In genomic region chr14:50924281-50925064, GRCm38 (mm10) we compare ENCODE assay signal across 8 mouse cellular contexts. TPM values are rescaled to one million over a fixed set of nuclear protein-coding genes. Genes with fewer than 3 reads are reported as not detected.
DNase-seq lines count a peak whose midpoint lies in the region; ATAC-seq and TF ChIP-seq lines count a peak whose summit lies in the region.

Osgep (minus strand) TSS chr14:50924893.
Apex1 (plus strand) TSS chr14:50924968.

- H3K4me1 ChIP-seq in forebrain, embryonic 10.5 days: peaks cover 30% of the 10 kb centered on the region
- peaks cover 16% of the 10 kb centered on the region for H3K4me1 ChIP-seq in heart, embryonic 15.5 days (replicated peaks)
- H3K4me1 ChIP-seq in liver, embryonic 14.5 days (replicated peaks; ENCODE audit: control insufficient read depth in 2 of 2, insufficient read depth in 2 of 2, low read length in 1 of 2): peaks cover 0 to 6% of the 10 kb centered on the region in 2 experiments; a peak in 3 of 4 replicates
- H3K4me1 ChIP-seq in neural tube, embryonic 11.5 days (ENCODE audit: control insufficient read depth, insufficient read depth, low read length): peaks cover under 1% of the 10 kb centered on the region
- peaks cover 2% of the 10 kb centered on the region; the same call in 1 of the 2 replicates for H3K4me1 ChIP-seq in stomach, postnatal 0 days (replicated peaks; ENCODE audit: control insufficient read depth, insufficient read depth)

- H3K9ac ChIP-seq in heart, embryonic 15.5 days: peak within 1 kb of the TSS; percentile 81
- peak within 1 kb of the TSS; percentile 89 for H3K9ac ChIP-seq in liver, embryonic 14.5 days (replicated peaks)
- H3K9ac ChIP-seq in neural tube, embryonic 11.5 days (ENCODE audit: low read length): peak within 1 kb of the TSS; percentile 93
- peak within 1 kb of the TSS; percentile 78 for H3K9ac ChIP-seq in stomach, postnatal 0 days (ENCODE audit: low read length)

- H3K9me3 ChIP-seq in forebrain, embryonic 10.5 days: no peaks in the 10 kb centered on the region
- no peaks in the 10 kb centered on the region for H3K9me3 ChIP-seq in heart, embryonic 15.5 days (replicated peaks)
- H3K9me3 ChIP-seq in liver, embryonic 14.5 days (ENCODE audit: control insufficient read depth, low read length): no peaks in the 10 kb centered on the region
- H3K9me3 ChIP-seq in neural tube, embryonic 11.5 days (ENCODE audit: control insufficient read depth, low read length): no peaks in the 10 kb centered on the region
- no peaks in the 10 kb centered on the region for H3K9me3 ChIP-seq in stomach, postnatal 0 days (ENCODE audit: control insufficient read depth, low read length)

- TF ChIP-seq EP300 in liver, embryonic 14.5 days (IDR thresholded peaks at IDR 0.05; ENCODE audit: low read depth): no peak
- TF ChIP-seq EP300 in stomach, postnatal 0 days (optimal IDR thresholded peaks at IDR 0.05): no peak

- TF ChIP-seq CTCF in liver, embryonic 14.5 days (IDR thresholded peaks at IDR 0.05; ENCODE audit: low read depth): no peak
- no peak for TF ChIP-seq CTCF in stomach, postnatal 0 days (IDR thresholded peaks at IDR 0.05; ENCODE audit: low read depth)

- DNase-seq in CD8-positive naive resting alpha-beta T cell, adult 2 months (ENCODE audit: low read depth in 2 of 2, low spot score in 2 of 2): peak; percentile 96 to 98
- peak; percentile 95 for DNase-seq in c-Kit-positive CD71-negative TER-119-negative erythroid progenitor cells, embryonic 14.5 days (ENCODE audit: low read depth)
- peak; percentile 98 for DNase-seq in forebrain, embryonic 10.5 days (ENCODE audit: extremely low spot score, low spot score)
- DNase-seq in kidney, postnatal 25 days: peak; percentile 98
- peak; percentile 90 to 92 (median 92) for DNase-seq in liver, embryonic 14.5 days (ENCODE audit: low read depth in 3 of 3, low spot score in 3 of 3)
- DNase-seq in neural tube, embryonic 11.5 days (ENCODE audit: low spot score): peak; percentile 96
- DNase-seq in stomach, postnatal 0 days (ENCODE audit: low spot score): peak; percentile 98

- H3K27me3 ChIP-seq in forebrain, embryonic 10.5 days (ENCODE audit: poor library complexity, severe bottlenecking): no peaks in the 10 kb centered on the region
- H3K27me3 ChIP-seq in heart, embryonic 15.5 days: no peaks in the 10 kb centered on the region
- no peaks in the 10 kb centered on the region for H3K27me3 ChIP-seq in liver, embryonic 14.5 days (ENCODE audit: control insufficient read depth, insufficient read depth, low read length)
- H3K27me3 ChIP-seq in neural tube, embryonic 11.5 days (ENCODE audit: control insufficient read depth, insufficient read depth, low read length): no peaks in the 10 kb centered on the region
- H3K27me3 ChIP-seq in stomach, postnatal 0 days (ENCODE audit: control insufficient read depth, insufficient read depth, low read length): no peaks in the 10 kb centered on the region

- peak within 1 kb of the TSS; percentile 86 for H3K4me3 ChIP-seq in forebrain, embryonic 10.5 days
- H3K4me3 ChIP-seq in heart, embryonic 15.5 days: peak within 1 kb of the TSS; percentile 86
- H3K4me3 ChIP-seq in liver, embryonic 14.5 days (ENCODE audit: insufficient read depth in 1 of 2, low read depth in 2 of 2, low read length in 2 of 2): peak within 1 kb of the TSS; percentile 77 to 85
- peak within 1 kb of the TSS; percentile 84 for H3K4me3 ChIP-seq in neural tube, embryonic 11.5 days (ENCODE audit: low read depth, low read length)
- peak within 1 kb of the TSS; percentile 73 for H3K4me3 ChIP-seq in stomach, postnatal 0 days (ENCODE audit: low read depth, low read length)

- peak within 1 kb of the TSS; percentile 95 for H3K27ac ChIP-seq in forebrain, embryonic 10.5 days
- H3K27ac ChIP-seq in heart, embryonic 15.5 days: peak within 1 kb of the TSS; percentile 95
- peak within 1 kb of the TSS; percentile 88 for H3K27ac ChIP-seq in liver, embryonic 14.5 days
- H3K27ac ChIP-seq in neural tube, embryonic 11.5 days (ENCODE audit: low read depth, low read length): peak within 1 kb of the TSS; percentile 85
- H3K27ac ChIP-seq in stomach, postnatal 0 days (replicated peaks): peak within 1 kb of the TSS; percentile 95

- peak; percentile 94 for ATAC-seq in heart, embryonic 15.5 days (replicated peaks; ENCODE audit: insufficient number of reproducible peaks, insufficient read depth, low FRiP score, low read depth)
- peak; percentile 90 for ATAC-seq in liver, embryonic 14.5 days (ENCODE audit: insufficient read depth)
- peak; percentile 97 for ATAC-seq in neural tube, embryonic 11.5 days (ENCODE audit: insufficient read depth, low FRiP score, low TSS enrichment)
- peak; percentile 95 for ATAC-seq in stomach, postnatal 0 days (ENCODE audit: low FRiP score, low TSS enrichment)

- under 1% methylated on average over 57 of the region's 57 CpGs for WGBS in forebrain, embryonic 10.5 days
- under 1% methylated on average over 57 of the region's 57 CpGs for WGBS in heart, embryonic 15.5 days
- WGBS in liver, embryonic 14.5 days (ENCODE audit: insufficient replicate concordance): under 1% methylated on average over 57 of the region's 57 CpGs
- WGBS in neural tube, embryonic 11.5 days: under 1% methylated on average over 57 of the region's 57 CpGs
- WGBS in stomach, postnatal 0 days: under 1% methylated on average over 57 of the region's 57 CpGs

- H3K36me3 ChIP-seq in forebrain, embryonic 10.5 days (replicated peaks): peaks cover 52% of the 10 kb centered on the region
- peaks cover 27% of the 10 kb centered on the region for H3K36me3 ChIP-seq in heart, embryonic 15.5 days
- peaks cover 31% of the 10 kb centered on the region for H3K36me3 ChIP-seq in liver, embryonic 14.5 days (replicated peaks; ENCODE audit: control insufficient read depth, insufficient read depth, low read depth)
- peaks cover 13% of the 10 kb centered on the region for H3K36me3 ChIP-seq in neural tube, embryonic 11.5 days (ENCODE audit: control insufficient read depth, insufficient read depth, low read length)
- H3K36me3 ChIP-seq in stomach, postnatal 0 days (ENCODE audit: control insufficient read depth, insufficient read depth, low read length): peaks cover 17% of the 10 kb centered on the region

- H3K4me2 ChIP-seq in heart, embryonic 15.5 days: peak within 1 kb of the TSS; percentile 83
- H3K4me2 ChIP-seq in liver, embryonic 14.5 days (ENCODE audit: low read depth): peak within 1 kb of the TSS; percentile 96
- peak within 1 kb of the TSS; percentile 77 for H3K4me2 ChIP-seq in neural tube, embryonic 11.5 days (ENCODE audit: low read depth)
- peak within 1 kb of the TSS; percentile 89 for H3K4me2 ChIP-seq in stomach, postnatal 0 days (replicated peaks; ENCODE audit: low read depth)

RNA-seq across cellular contexts. Expression of gene Osgep, which starts in this region (rescaled TPM):
- polyA plus RNA-seq in forebrain, embryonic 10.5 days (2016; fragmentation: Nextera tagmentation; extraction: Ambion mirVana): 190 and 197 TPM in 2 replicates
- polyA plus RNA-seq in heart, embryonic 15.5 days (2015; fragmentation: Nextera tagmentation; extraction: Ambion mirVana): 117 and 133 TPM in 2 replicates
- 19.9 and 34.5 TPM in 2 replicates for polyA plus RNA-seq in liver, embryonic 14.5 days (2012; rRNA removed)
- polyA plus RNA-seq in liver, embryonic 14.5 days (2014; fragmentation: Nextera tagmentation; extraction: Ambion mirVana): 54.8 and 59.7 TPM in 2 replicates
- polyA plus RNA-seq in neural tube, embryonic 11.5 days (2014; fragmentation: Nextera tagmentation; extraction: Ambion mirVana): 164 and 172 TPM in 2 replicates
- polyA plus RNA-seq in stomach, postnatal 0 days (2015; fragmentation: Nextera tagmentation; extraction: Ambion mirVana): 69.4 and 71.7 TPM in 2 replicates

RNA-seq across cellular contexts. Expression of gene Apex1, which starts in this region (rescaled TPM):
- polyA plus RNA-seq in forebrain, embryonic 10.5 days (2016; fragmentation: Nextera tagmentation; extraction: Ambion mirVana): 503 and 517 TPM in 2 replicates
- polyA plus RNA-seq in heart, embryonic 15.5 days (2015; fragmentation: Nextera tagmentation; extraction: Ambion mirVana): 107 and 120 TPM in 2 replicates
- polyA plus RNA-seq in liver, embryonic 14.5 days (2012; rRNA removed): 34.5 and 51.3 TPM in 2 replicates
- 85.7 and 90.8 TPM in 2 replicates for polyA plus RNA-seq in liver, embryonic 14.5 days (2014; fragmentation: Nextera tagmentation; extraction: Ambion mirVana)
- 330 and 340 TPM in 2 replicates for polyA plus RNA-seq in neural tube, embryonic 11.5 days (2014; fragmentation: Nextera tagmentation; extraction: Ambion mirVana)
- polyA plus RNA-seq in stomach, postnatal 0 days (2015; fragmentation: Nextera tagmentation; extraction: Ambion mirVana): 92.1 and 100.0 TPM in 2 replicates

Comparison
In these comparisons a context has a peak if more than half of its experiments do, and no peak if none do; other contexts are left out.
1. Peak in every context shown above with its lines: DNase-seq, ATAC-seq, H3K4me3 ChIP-seq and H3K27ac ChIP-seq.